Mouse (Mus musculus): ENCODE results near the gene Bmpr2. TPM values are rescaled to one million over a fixed set of nuclear protein-coding genes. Genes with fewer than 3 reads are reported as not detected.

Gene Bmpr2
- polyA plus RNA-seq, 1 experiment: 3.7 TPM

GRCm38 (mm10) chr1:59914799-59915198 is 151.6 kb downstream of the Bmpr2 start:
- Histone ChIP-seq H3K79me2 (ENCODE audit: control insufficient read depth, insufficient read depth) (peaks cover 65% of the 10 kb centered on the region), H3K36me3 (ENCODE audit: control insufficient read depth, insufficient read depth) (no peaks in the 10 kb centered on the region), H3K79me3 (ENCODE audit: low read depth) (peaks cover 32% of the 10 kb centered on the region), H3K27me3 (ENCODE audit: control insufficient read depth, insufficient read depth, insufficient read length) (no peaks in the 10 kb centered on the region), H3K4me3 (ENCODE audit: insufficient read depth, poor library complexity, severe bottlenecking) (no peak overlapping the region), H3ac (ENCODE audit: control insufficient read depth, insufficient read length, low read depth) (no peak overlapping the region)
- no peak for TF ChIP-seq CEBPB (IDR thresholded peaks at IDR 0.05; ENCODE audit: low read depth)
- TF ChIP-seq FOSL1 (IDR thresholded peaks at IDR 0.05; ENCODE audit: insufficient read depth, low read length, poor library complexity, severe bottlenecking): no peak
- no peak for TF ChIP-seq MAX (IDR thresholded peaks at IDR 0.05)
- no peak for TF ChIP-seq MYOG (IDR thresholded peaks at IDR 0.05; ENCODE audit: control insufficient read depth, extremely low read depth, insufficient read length)
- no peak for TF ChIP-seq CTCF (IDR thresholded peaks at IDR 0.05; ENCODE audit: control insufficient read depth, insufficient read depth, insufficient read length)
- no peak for TF ChIP-seq MYOD1 (IDR thresholded peaks at IDR 0.05; ENCODE audit: control insufficient read depth, insufficient read length, low read depth)
- TF ChIP-seq USF1 (IDR thresholded peaks at IDR 0.05; ENCODE audit: low read depth): no peak

- Histone ChIP-seq H3K4me3 (ENCODE audit: insufficient read depth, poor library complexity, severe bottlenecking) (no peak overlapping the region), H3K79me3 (ENCODE audit: low read depth) (peaks cover 43% of the 10 kb centered on the region), H3K27me3 (ENCODE audit: control insufficient read depth, insufficient read depth, insufficient read length) (no peaks in the 10 kb centered on the region), H3ac (ENCODE audit: control insufficient read depth, insufficient read length, low read depth) (no peak overlapping the region), H3K36me3 (ENCODE audit: control insufficient read depth, insufficient read depth) (no peaks in the 10 kb centered on the region), H3K79me2 (ENCODE audit: control insufficient read depth, insufficient read depth) (peaks cover 78% of the 10 kb centered on the region)
- TF ChIP-seq USF1 (IDR thresholded peaks at IDR 0.05; ENCODE audit: low read depth) (peak; percentile 59), CTCF (IDR thresholded peaks at IDR 0.05; ENCODE audit: control insufficient read depth, insufficient read depth, insufficient read length) (no peak)
Measured at GRCm38 (mm10) chr1:59915843-59916610, 152.8 kb downstream of the Bmpr2 start.

- Histone ChIP-seq H3ac (ENCODE audit: control insufficient read depth, insufficient read length, low read depth) (no peak overlapping the region), H3K4me3 (ENCODE audit: insufficient read depth, poor library complexity, severe bottlenecking) (no peak overlapping the region), H3K79me2 (ENCODE audit: control insufficient read depth, insufficient read depth) (peaks cover 91% of the 10 kb centered on the region), H3K36me3 (ENCODE audit: control insufficient read depth, insufficient read depth) (no peaks in the 10 kb centered on the region), H3K27me3 (ENCODE audit: control insufficient read depth, insufficient read depth, insufficient read length) (no peaks in the 10 kb centered on the region), H3K79me3 (ENCODE audit: low read depth) (peaks cover 56% of the 10 kb centered on the region)
- TF ChIP-seq CTCF (IDR thresholded peaks at IDR 0.05; ENCODE audit: control insufficient read depth, insufficient read depth, insufficient read length) (no peak), MAX (IDR thresholded peaks at IDR 0.05) (no peak), CEBPB (IDR thresholded peaks at IDR 0.05; ENCODE audit: low read depth) (no peak), FOSL1 (IDR thresholded peaks at IDR 0.05; ENCODE audit: insufficient read depth, low read length, poor library complexity, severe bottlenecking) (no peak), MYOG (IDR thresholded peaks at IDR 0.05; ENCODE audit: control insufficient read depth, extremely low read depth, insufficient read length) (no peak), MYOD1 (IDR thresholded peaks at IDR 0.05; ENCODE audit: control insufficient read depth, insufficient read length, low read depth) (no peak), USF1 (IDR thresholded peaks at IDR 0.05; ENCODE audit: low read depth) (no peak)
Measured at GRCm38 (mm10) chr1:59917401-59917800, 154.2 kb downstream of the Bmpr2 start.

GRCm38 (mm10) chr1:59918075-59918474 is 154.9 kb downstream of the Bmpr2 start:
- no peak for TF ChIP-seq CTCF (IDR thresholded peaks at IDR 0.05; ENCODE audit: control insufficient read depth, insufficient read depth, insufficient read length)
- no peak for TF ChIP-seq CEBPB (IDR thresholded peaks at IDR 0.05; ENCODE audit: low read depth)
- TF ChIP-seq MYOG (IDR thresholded peaks at IDR 0.05; ENCODE audit: control insufficient read depth, extremely low read depth, insufficient read length): no peak
- no peak for TF ChIP-seq FOSL1 (IDR thresholded peaks at IDR 0.05; ENCODE audit: insufficient read depth, low read length, poor library complexity, severe bottlenecking)
- TF ChIP-seq MAX (IDR thresholded peaks at IDR 0.05): no peak
- TF ChIP-seq USF1 (IDR thresholded peaks at IDR 0.05; ENCODE audit: low read depth): no peak
- no peak for TF ChIP-seq MYOD1 (IDR thresholded peaks at IDR 0.05; ENCODE audit: control insufficient read depth, insufficient read length, low read depth)
- Histone ChIP-seq H3K27me3 (ENCODE audit: control insufficient read depth, insufficient read depth, insufficient read length) (no peaks in the 10 kb centered on the region), H3K79me2 (ENCODE audit: control insufficient read depth, insufficient read depth) (peaks cover 98% of the 10 kb centered on the region), H3K36me3 (ENCODE audit: control insufficient read depth, insufficient read depth) (no peaks in the 10 kb centered on the region), H3ac (ENCODE audit: control insufficient read depth, insufficient read length, low read depth) (no peak overlapping the region), H3K79me3 (ENCODE audit: low read depth) (peaks cover 56% of the 10 kb centered on the region), H3K4me3 (ENCODE audit: insufficient read depth, poor library complexity, severe bottlenecking) (no peak overlapping the region)

GRCm38 (mm10) chr1:59923201-59923600 is 160.0 kb downstream of the Bmpr2 start:
- no peak overlapping the region for H3K4me3 ChIP-seq (ENCODE audit: insufficient read depth, poor library complexity, severe bottlenecking)
- no peak for TF ChIP-seq FOSL1 (IDR thresholded peaks at IDR 0.05; ENCODE audit: insufficient read depth, low read length, poor library complexity, severe bottlenecking)
- TF ChIP-seq MYOD1 (IDR thresholded peaks at IDR 0.05; ENCODE audit: control insufficient read depth, insufficient read length, low read depth): no peak
- TF ChIP-seq MYOG (IDR thresholded peaks at IDR 0.05; ENCODE audit: control insufficient read depth, extremely low read depth, insufficient read length): no peak
- no peak for TF ChIP-seq MAX (IDR thresholded peaks at IDR 0.05)
- TF ChIP-seq USF1 (IDR thresholded peaks at IDR 0.05; ENCODE audit: low read depth): no peak
- no peaks in the 10 kb centered on the region for H3K27me3 ChIP-seq (ENCODE audit: control insufficient read depth, insufficient read depth, insufficient read length)
- H3K79me2 ChIP-seq (ENCODE audit: control insufficient read depth, insufficient read depth): peaks cover 85% of the 10 kb centered on the region
- peaks cover 48% of the 10 kb centered on the region for H3K79me3 ChIP-seq (ENCODE audit: low read depth)
- H3K36me3 ChIP-seq (ENCODE audit: control insufficient read depth, insufficient read depth): no peaks in the 10 kb centered on the region
- no peak overlapping the region for H3ac ChIP-seq (ENCODE audit: control insufficient read depth, insufficient read length, low read depth)

GRCm38 (mm10) chr1:59923673-59924072 is 160.5 kb downstream of the Bmpr2 start:
- Histone ChIP-seq H3ac (ENCODE audit: control insufficient read depth, insufficient read length, low read depth) (no peak overlapping the region), H3K27me3 (ENCODE audit: control insufficient read depth, insufficient read depth, insufficient read length) (no peaks in the 10 kb centered on the region), H3K79me2 (ENCODE audit: control insufficient read depth, insufficient read depth) (peaks cover 82% of the 10 kb centered on the region), H3K79me3 (ENCODE audit: low read depth) (peaks cover 50% of the 10 kb centered on the region), H3K4me3 (ENCODE audit: insufficient read depth, poor library complexity, severe bottlenecking) (no peak overlapping the region), H3K36me3 (ENCODE audit: control insufficient read depth, insufficient read depth) (no peaks in the 10 kb centered on the region)
- TF ChIP-seq MYOG (IDR thresholded peaks at IDR 0.05; ENCODE audit: control insufficient read depth, extremely low read depth, insufficient read length): no peak
- TF ChIP-seq MAX (IDR thresholded peaks at IDR 0.05): no peak
- TF ChIP-seq FOSL1 (IDR thresholded peaks at IDR 0.05; ENCODE audit: insufficient read depth, low read length, poor library complexity, severe bottlenecking): no peak
- no peak for TF ChIP-seq MYOD1 (IDR thresholded peaks at IDR 0.05; ENCODE audit: control insufficient read depth, insufficient read length, low read depth)
- no peak for TF ChIP-seq CEBPB (IDR thresholded peaks at IDR 0.05; ENCODE audit: low read depth)
- TF ChIP-seq CTCF (IDR thresholded peaks at IDR 0.05; ENCODE audit: control insufficient read depth, insufficient read depth, insufficient read length): no peak
- TF ChIP-seq USF1 (IDR thresholded peaks at IDR 0.05; ENCODE audit: low read depth): no peak
